Mouse (Mus musculus): ENCODE measurements around the gene Wfdc16. TPM values are rescaled to one million over a fixed set of nuclear protein-coding genes. Genes with fewer than 3 reads are reported as not detected.
A peak's percentile ranks its signal among the peaks of the same experiment; 100 is the strongest.
"Not testable (repeated sequence)": the region's sequence is repeated elsewhere in the genome, so short reads cannot be mapped to it uniquely, and the experiment has no call there.

The Wfdc16 gene
- total RNA-seq, 2 experiments from 2014 or later, result not detected

- intact Hi-C loops (cut with DNase I), result no loop called here
- no peak for DNase-seq (ENCODE audit: low spot score in 2 of 2)
Observed at GRCm38 (mm10) chr2:164608781-164609180, 29.8 kb downstream of the Wfdc16 start.

- intact Hi-C loops (cut with DNase I), result no loop called here
- no peak for DNase-seq (ENCODE audit: low spot score in 2 of 2)
Observed at GRCm38 (mm10) chr2:164604411-164604810, 34.2 kb downstream of the Wfdc16 start.

GRCm38 (mm10) chr2:164603482-164603881, 35.1 kb downstream of the Wfdc16 start:
- intact Hi-C loops (cut with DNase I), result no loop called here
- no peak for DNase-seq (ENCODE audit: low spot score in 2 of 2)

- intact Hi-C loops (cut with DNase I), result no loop called here
- no peak for DNase-seq (ENCODE audit: low spot score in 2 of 2)
Observed at GRCm38 (mm10) chr2:164600179-164600578, 38.4 kb downstream of the Wfdc16 start.

GRCm38 (mm10) chr2:164593494-164593893, 45.1 kb downstream of the Wfdc16 start, which contains the start of gene Eppin:
Gene Eppin, minus strand, starts transcription at chr2:164593594.
- intact Hi-C loops (cut with DNase I), result loop anchor here (2.0 kb wide), 1 partner anchor 131 kb away; no protein-coding TSS in a partner anchor
- no peak for DNase-seq (ENCODE audit: low spot score in 2 of 2)

GRCm38 (mm10) chr2:164592014-164592413, 46.6 kb downstream of the Wfdc16 start:
- intact Hi-C loops (cut with DNase I), result loop anchor here (2.0 kb wide), 1 partner anchor 133 kb away; no protein-coding TSS in a partner anchor

GRCm38 (mm10) chr2:164585025-164585725, 53.4 kb downstream of the Wfdc16 start, which contains the start of gene Wfdc6a:
Gene Wfdc6a, minus strand, starts transcription at chr2:164585447.
- DNase-seq (ENCODE audit: low spot score in 2 of 2), result not testable (repeated sequence)

More at GRCm38 (mm10) chr2:164592014-164592413, 46.6 kb downstream of the Wfdc16 start:
- DNase-seq (ENCODE audit: low spot score in 2 of 2), result peak; percentile 43 to 47

More at GRCm38 (mm10) chr2:164585025-164585725, 53.4 kb downstream of the Wfdc16 start, which contains the start of gene Wfdc6a:
- intact Hi-C loops (cut with DNase I), result not testable (repeated sequence)

Other genes starting within 250 kb of the Wfdc16 start
- gene Slpi, start 249.7 kb downstream of the Wfdc16 start, total RNA-seq (2021), result not detected
- gene Rbpjl, start 235.7 kb downstream of the Wfdc16 start, total RNA-seq (2021), result under 1 TPM; 0.32 to 0.42 TPM
- gene Matn4, start 233.6 kb downstream of the Wfdc16 start, total RNA-seq (2021), result 10 to 100 TPM; 13.4 to 15.0 TPM
- gene Sdc4, start 194.9 kb downstream of the Wfdc16 start, total RNA-seq (2021), result 10 to 100 TPM; 60.0 to 79.0 TPM
- gene Sys1, start 181.8 kb downstream of the Wfdc16 start, total RNA-seq (2021), result 10 to 100 TPM; 38.0 to 44.4 TPM
- 10 to 100 TPM in 1 of 2 experiments, 1 to 10 TPM in 1; 1.9 to 12.2 TPM for gene Gm20458, start 177.8 kb downstream of the Wfdc16 start, total RNA-seq (2021)
- gene Trp53tg5, start 165.1 kb downstream of the Wfdc16 start, total RNA-seq (2021), result not detected
- gene Dbndd2, start 152.7 kb downstream of the Wfdc16 start, total RNA-seq (2021), result 100 to 1,000 TPM; 112 to 116 TPM
- 100 to 1,000 TPM; 115 to 122 TPM for gene Pigt, start 141.3 kb downstream of the Wfdc16 start, total RNA-seq (2021)
- gene Wfdc2, start 76.4 kb downstream of the Wfdc16 start, total RNA-seq (2021), result 1 to 10 TPM; 1.0 to 1.6 TPM
- gene Spint3, start 65.3 kb downstream of the Wfdc16 start, total RNA-seq (2021), result not detected
- gene Wfdc6a, start 53.3 kb downstream of the Wfdc16 start, total RNA-seq (2021), result under 1 TPM; 0.72 to 0.92 TPM
- not detected for gene Eppin, start 45.2 kb downstream of the Wfdc16 start, total RNA-seq (2021)
- not detected for gene Wfdc6b, start 25.3 kb downstream of the Wfdc16 start, total RNA-seq (2021)
- not detected for gene Wfdc8, start 25.2 kb downstream of the Wfdc16 start, total RNA-seq (2021)
- gene Wfdc10, start 17.2 kb upstream of the Wfdc16 start, total RNA-seq (2021), result not detected
- not detected for gene Wfdc9, start 17.8 kb upstream of the Wfdc16 start, total RNA-seq (2021)
- gene Wfdc11, start 35.3 kb upstream of the Wfdc16 start, total RNA-seq (2021), result not detected
- gene Wfdc13, start 46.3 kb upstream of the Wfdc16 start, total RNA-seq (2021), result not detected
- gene Spint4, start 59.7 kb upstream of the Wfdc16 start, total RNA-seq (2021), result not detected
- gene Spint5, start 76.5 kb upstream of the Wfdc16 start, total RNA-seq (2021), result not detected
- 1 to 10 TPM in 1 of 2 experiments, under 1 TPM in 1; 0.92 to 1.1 TPM for gene Wfdc3, start 107.1 kb upstream of the Wfdc16 start, total RNA-seq (2021)
- 10 to 100 TPM; 32.8 to 35.6 TPM for gene Dnttip1, start 107.2 kb upstream of the Wfdc16 start, total RNA-seq (2021)
- gene Ube2c, start 131.1 kb upstream of the Wfdc16 start, total RNA-seq (2021), result 1 to 10 TPM; 2.0 to 3.0 TPM
- gene Tnnc2, start 141.2 kb upstream of the Wfdc16 start, total RNA-seq (2021), result 1 to 10 TPM in 1 of 2 experiments, not detected in 1; 1.1 TPM
- 10 to 100 TPM; 46.0 to 46.8 TPM for gene Snx21, start 147.0 kb upstream of the Wfdc16 start, total RNA-seq (2021)
- 10 to 100 TPM; 25.8 to 27.7 TPM for gene Acot8, start 166.1 kb upstream of the Wfdc16 start, total RNA-seq (2021)
- 1 to 10 TPM; 7.7 to 8.3 TPM for gene Zswim3, start 166.3 kb upstream of the Wfdc16 start, total RNA-seq (2021)
- 10 to 100 TPM; 21.4 to 22.0 TPM for gene Zswim1, start 183.9 kb upstream of the Wfdc16 start, total RNA-seq (2021)
- not detected for gene Spata25, start 189.7 kb upstream of the Wfdc16 start, total RNA-seq (2021)
- 10 to 100 TPM; 88.4 to 91.6 TPM for gene Ctsa, start 194.1 kb upstream of the Wfdc16 start, total RNA-seq (2021)
- gene Neurl2, start 194.7 kb upstream of the Wfdc16 start, total RNA-seq (2021), result 1 to 10 TPM; 3.6 to 4.5 TPM
- gene Pltp, start 218.9 kb upstream of the Wfdc16 start, total RNA-seq (2021), result 10 to 100 TPM; 86.5 to 92.3 TPM
- gene Pcif1, start 240.5 kb upstream of the Wfdc16 start, total RNA-seq (2021), result 10 to 100 TPM; 38.7 to 41.4 TPM